Comparison of ENCODE assay signal across 14 mouse cellular contexts in the genomic region with DNA sequence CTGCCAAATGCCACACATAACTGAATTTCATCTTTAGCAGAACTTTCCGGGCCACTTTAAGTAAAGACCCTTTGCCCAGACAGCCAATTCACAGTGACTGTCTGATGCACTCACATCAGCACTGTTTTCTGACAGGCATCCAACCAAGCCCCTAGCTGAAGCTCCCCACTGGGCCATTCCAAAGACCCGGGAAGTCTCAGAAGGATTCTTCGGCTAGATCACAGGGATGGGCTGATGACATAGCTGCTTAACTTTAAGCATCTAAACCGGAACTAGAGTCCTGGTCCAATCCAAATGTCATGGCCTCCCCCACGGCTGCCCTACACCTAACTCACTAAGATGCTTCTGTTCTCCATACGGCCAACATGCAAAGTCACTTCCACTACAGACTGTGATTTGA. TPM values are rescaled to one million over a fixed set of nuclear protein-coding genes. Genes with fewer than 3 reads are reported as not detected.
DNase-seq lines count a peak whose midpoint lies in the region; ATAC-seq and TF ChIP-seq lines count a peak whose summit lies in the region.
"Had no signal": no experiment of that assay in that cellular context is flagged by ENCODE, and none has a peak within 500 bp of the region (broad histone marks: within the 10 kb centered on the region; RNA-seq: fewer than 3 reads in every experiment).

No protein-coding gene starts in this region.

- TF ChIP-seq EP300 in lung, postnatal 0 days (IDR thresholded peaks at IDR 0.05) = no peak

- peaks cover 6% of the 10 kb centered on the region; the same call in 1 of the 2 replicates for H3K36me3 ChIP-seq in heart, embryonic 13.5 days
- no peaks in the 10 kb centered on the region for H3K36me3 ChIP-seq in lung, embryonic 14.5 days (ENCODE audit: insufficient read depth)
- no peaks in the 10 kb centered on the region for H3K36me3 ChIP-seq in lung, postnatal 0 days (ENCODE audit: insufficient read depth, low read length)
- H3K36me3 ChIP-seq in limb, embryonic 13.5 days = peaks cover 2% of the 10 kb centered on the region; the same call in 1 of the 2 replicates

- no peak overlapping the region; the same call in 1 of the 2 replicates for H3K9ac ChIP-seq in heart, embryonic 13.5 days
- no peak overlapping the region for H3K9ac ChIP-seq in lung, embryonic 14.5 days
- no peak overlapping the region for H3K9ac ChIP-seq in lung, postnatal 0 days (replicated peaks; ENCODE audit: low read depth)
- no peak overlapping the region for H3K9ac ChIP-seq in limb, embryonic 13.5 days
- H3K9ac ChIP-seq: hindbrain, embryonic 12.5 days had no signal

- H3K4me1 ChIP-seq in heart, embryonic 13.5 days = peaks cover 52% of the 10 kb centered on the region
- peaks cover 8% of the 10 kb centered on the region; the same call in 1 of the 2 replicates for H3K4me1 ChIP-seq in lung, embryonic 14.5 days (ENCODE audit: insufficient read depth)
- H3K4me1 ChIP-seq in lung, postnatal 0 days (ENCODE audit: insufficient read depth, low read depth, low read length) = peaks cover 6% of the 10 kb centered on the region; the same call in 1 of the 2 replicates
- H3K4me1 ChIP-seq in limb, embryonic 13.5 days = peaks cover 43% of the 10 kb centered on the region

- WGBS in heart, embryonic 13.5 days = 66% methylated on average over 6 of the region's 6 CpGs
- WGBS in lung, embryonic 14.5 days = 74% methylated on average over 6 of the region's 6 CpGs
- WGBS in lung, postnatal 0 days = 73% methylated on average over 6 of the region's 6 CpGs
- 70% methylated on average over 6 of the region's 6 CpGs for WGBS in limb, embryonic 13.5 days

- no peak overlapping the region for H3K4me2 ChIP-seq in heart, embryonic 13.5 days
- no peak overlapping the region for H3K4me2 ChIP-seq in lung, embryonic 14.5 days
- no peak overlapping the region for H3K4me2 ChIP-seq in lung, postnatal 0 days (replicated peaks; ENCODE audit: low read depth, low read length)
- H3K4me2 ChIP-seq in limb, embryonic 13.5 days (replicated peaks) = no peak overlapping the region
- H3K4me2 ChIP-seq: hindbrain, embryonic 12.5 days had no signal

- 0 out of 2 replicates have a peak overlapping the region, but pooled peaks have one; percentile 15 for H3K27ac ChIP-seq in heart, embryonic 13.5 days (replicated peaks)
- peak overlapping the region; percentile 9; the same call in 1 of the 2 replicates for H3K27ac ChIP-seq in lung, embryonic 14.5 days (ENCODE audit: low read depth)
- H3K27ac ChIP-seq in lung, postnatal 0 days (ENCODE audit: low read length) = no peak overlapping the region
- peak overlapping the region; percentile 28; the same call in 1 of the 2 replicates for H3K27ac ChIP-seq in limb, embryonic 13.5 days
- H3K27ac ChIP-seq: hindbrain, embryonic 12.5 days; midbrain, embryonic 10.5 days had no signal

- ATAC-seq in heart, embryonic 13.5 days (ENCODE audit: extremely low read depth, insufficient number of reproducible peaks, low FRiP score, low TSS enrichment) = no peak
- ATAC-seq in lung, embryonic 14.5 days (ENCODE audit: insufficient read depth) = no peak
- no peak for ATAC-seq in lung, postnatal 0 days
- ATAC-seq in limb, embryonic 13.5 days (ENCODE audit: low FRiP score, low read depth) = no peak
- ATAC-seq: CD4-positive, CD25-positive, alpha-beta regulatory T cell, adult 4 months; intestine, embryonic 16.5 days had no signal

- TF ChIP-seq CTCF in lung, embryonic 14.5 days (IDR thresholded peaks at IDR 0.05; ENCODE audit: low read depth) = no peak
- no peak for TF ChIP-seq CTCF in lung, postnatal 0 days (IDR thresholded peaks at IDR 0.05)

- no peak overlapping the region for H3K4me3 ChIP-seq in heart, embryonic 13.5 days
- H3K4me3 ChIP-seq in lung, embryonic 14.5 days (ENCODE audit: low read depth, low read length) = no peak overlapping the region
- H3K4me3 ChIP-seq in lung, postnatal 0 days (ENCODE audit: low read depth, low read length) = no peak overlapping the region
- no peak overlapping the region for H3K4me3 ChIP-seq in limb, embryonic 13.5 days
- H3K4me3 ChIP-seq: hindbrain, embryonic 12.5 days; midbrain, embryonic 10.5 days had no signal

- DNase-seq in heart, postnatal 4 days = no peak
- peak; percentile 28 for DNase-seq in lung, embryonic 14.5 days
- DNase-seq in lung, postnatal 0 days (ENCODE audit: low spot score) = no peak
- DNase-seq in retina, postnatal 1 day = peak; percentile 49
- no peak for DNase-seq in T-cell, adult 2 months (ENCODE audit: low spot score)
- DNase-seq: adrenal gland, postnatal 25 days; layer of hippocampus, adult 9-11 months; thymus, adult 18-20 months had no signal

- H3K9me3 ChIP-seq in heart, embryonic 13.5 days = no peaks in the 10 kb centered on the region
- H3K9me3 ChIP-seq in lung, embryonic 14.5 days (ENCODE audit: low read depth, low read length) = no peaks in the 10 kb centered on the region
- H3K9me3 ChIP-seq in lung, postnatal 0 days (ENCODE audit: low read length) = no peaks in the 10 kb centered on the region
- no peaks in the 10 kb centered on the region for H3K9me3 ChIP-seq in limb, embryonic 13.5 days
- H3K9me3 ChIP-seq: hindbrain, embryonic 12.5 days had no signal

- H3K27me3 ChIP-seq in heart, embryonic 13.5 days (replicated peaks) = no peaks in the 10 kb centered on the region
- no peaks in the 10 kb centered on the region for H3K27me3 ChIP-seq in lung, embryonic 14.5 days (ENCODE audit: insufficient read depth, low read length)
- no peaks in the 10 kb centered on the region for H3K27me3 ChIP-seq in lung, postnatal 0 days (replicated peaks; ENCODE audit: insufficient read depth, low read length)
- H3K27me3 ChIP-seq in limb, embryonic 13.5 days = no peaks in the 10 kb centered on the region
- H3K27me3 ChIP-seq: hindbrain, embryonic 12.5 days had no signal

RNA-seq across cellular contexts. Expression of a gene that starts 25.0 kb away (rescaled TPM):
- 31.8 and 34.4 TPM in 2 replicates for polyA plus RNA-seq in heart, embryonic 13.5 days (2015; fragmentation: Nextera tagmentation; extraction: Ambion mirVana)
- 10 to 100 TPM; 34.4 to 41.5 TPM for total RNA-seq in heart, postnatal 4 days (2021)
- polyA plus RNA-seq in lung, embryonic 14.5 days (2014; fragmentation: Nextera tagmentation; extraction: Ambion mirVana) = 39.0 and 47.9 TPM in 2 replicates
- polyA plus RNA-seq in lung, postnatal 0 days (2015; fragmentation: Nextera tagmentation; extraction: Ambion mirVana) = 32.5 and 35.4 TPM in 2 replicates
- 42.6 and 42.7 TPM in 2 replicates for polyA plus RNA-seq in limb, embryonic 13.5 days (2015; fragmentation: Nextera tagmentation; extraction: Ambion mirVana)

Comparison
In these comparisons a context has a peak if more than half of its experiments do, and no peak if none do; other contexts are left out.
1. DNase-seq: peak in lung, embryonic 14.5 days (single experiment) and retina, postnatal 1 day (single experiment); none in heart, postnatal 4 days (single experiment), lung, postnatal 0 days (single experiment) and T-cell, adult 2 months (single experiment).